Mouse (Mus musculus): ENCODE results near the gene Slc37a1. TPM values are rescaled to one million over a fixed set of nuclear protein-coding genes. Genes with fewer than 3 reads are reported as not detected.

The Slc37a1 gene
- polyA plus RNA-seq, 1 experiment from 2014 or later = 4.3 TPM

DNA sequence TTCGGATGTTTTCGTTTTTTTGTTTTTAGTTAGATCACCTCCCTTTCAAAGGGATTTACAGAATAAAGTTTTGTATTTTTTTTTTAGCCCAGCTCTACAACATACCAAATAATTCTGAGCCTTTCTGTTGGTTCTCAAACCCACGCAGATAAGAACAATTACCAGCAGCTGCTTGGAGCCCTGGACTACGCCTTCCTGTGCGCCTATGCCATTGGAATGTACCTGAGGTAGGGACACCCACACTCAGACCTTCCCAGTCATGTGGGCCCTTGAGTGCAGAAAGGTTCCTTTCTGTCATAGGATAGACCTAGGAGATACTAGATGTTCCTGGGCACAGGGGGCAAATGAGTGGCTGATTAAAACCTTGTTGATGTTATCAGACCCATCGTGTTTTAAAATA lies 29.4 kb downstream of the Slc37a1 start:
- Histone ChIP-seq H3K4me1 (ENCODE audit: insufficient read depth) (peaks cover 7% of the 10 kb centered on the region; the same call in 1 of the 2 replicates), H3K9ac (replicated peaks) (no peak overlapping the region), H3K9me3 (ENCODE audit: low read length) (no peaks in the 10 kb centered on the region), H3K27ac (ENCODE audit: low read depth) (no peak overlapping the region), H3K4me3 (ENCODE audit: low read depth, low read length) (no peak overlapping the region), H3K4me2 (ENCODE audit: low read depth, low read length) (no peak overlapping the region), H3K36me3 (replicated peaks; ENCODE audit: insufficient read depth, low read length) (peaks cover 15% of the 10 kb centered on the region; the same call in 1 of the 2 replicates), H3K27me3 (ENCODE audit: insufficient read depth, low read length) (no peaks in the 10 kb centered on the region)
- 72% methylated on average over 6 of the region's 6 CpGs for WGBS (ENCODE audit: insufficient replicate concordance)
- ATAC-seq (no peak), DNase-seq (no peak)
- no peak for TF ChIP-seq CTCF (IDR thresholded peaks at IDR 0.05; ENCODE audit: low read depth)

DNA sequence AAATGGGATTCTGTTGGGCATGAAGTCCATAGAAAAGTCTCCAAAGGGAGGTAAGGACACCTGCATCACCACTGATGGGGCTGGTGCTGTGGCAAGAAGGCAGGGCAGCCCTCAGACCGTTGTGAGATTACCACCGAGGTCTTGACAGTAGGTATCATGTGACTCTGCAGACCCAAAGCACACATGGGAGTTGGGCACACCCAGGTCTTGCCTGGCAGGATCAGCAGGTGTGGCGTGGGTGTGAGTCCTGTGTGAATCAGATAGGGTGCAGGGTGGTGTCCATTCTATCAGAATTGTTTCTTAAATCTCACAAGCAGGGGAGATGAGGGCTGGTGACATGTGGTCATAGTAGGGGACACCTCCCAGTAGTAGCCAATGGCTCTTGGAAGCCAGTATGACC lies 30.4 kb downstream of the Slc37a1 start:
- H3K36me3 ChIP-seq (replicated peaks; ENCODE audit: insufficient read depth, low read length) = peaks cover 16% of the 10 kb centered on the region; the same call in 1 of the 2 replicates
- no peaks in the 10 kb centered on the region for H3K27me3 ChIP-seq (ENCODE audit: insufficient read depth, low read length)
- H3K9ac ChIP-seq (replicated peaks) = no peak overlapping the region
- H3K27ac ChIP-seq (ENCODE audit: low read depth) = no peak overlapping the region
- no peak for TF ChIP-seq EP300 (IDR thresholded peaks at IDR 0.05; ENCODE audit: low read depth)
- no peak for TF ChIP-seq CTCF (IDR thresholded peaks at IDR 0.05; ENCODE audit: low read depth)
- WGBS (ENCODE audit: insufficient replicate concordance) = 67% methylated on average over 3 of the region's 3 CpGs
- no peaks in the 10 kb centered on the region for H3K9me3 ChIP-seq (ENCODE audit: low read length)
- no peak for DNase-seq
- H3K4me2 ChIP-seq (ENCODE audit: low read depth, low read length) = no peak overlapping the region
- no peak overlapping the region for H3K4me3 ChIP-seq (ENCODE audit: low read depth, low read length)
- ATAC-seq = no peak
- H3K4me1 ChIP-seq (ENCODE audit: insufficient read depth) = peaks cover 7% of the 10 kb centered on the region; the same call in 1 of the 2 replicates

DNA sequence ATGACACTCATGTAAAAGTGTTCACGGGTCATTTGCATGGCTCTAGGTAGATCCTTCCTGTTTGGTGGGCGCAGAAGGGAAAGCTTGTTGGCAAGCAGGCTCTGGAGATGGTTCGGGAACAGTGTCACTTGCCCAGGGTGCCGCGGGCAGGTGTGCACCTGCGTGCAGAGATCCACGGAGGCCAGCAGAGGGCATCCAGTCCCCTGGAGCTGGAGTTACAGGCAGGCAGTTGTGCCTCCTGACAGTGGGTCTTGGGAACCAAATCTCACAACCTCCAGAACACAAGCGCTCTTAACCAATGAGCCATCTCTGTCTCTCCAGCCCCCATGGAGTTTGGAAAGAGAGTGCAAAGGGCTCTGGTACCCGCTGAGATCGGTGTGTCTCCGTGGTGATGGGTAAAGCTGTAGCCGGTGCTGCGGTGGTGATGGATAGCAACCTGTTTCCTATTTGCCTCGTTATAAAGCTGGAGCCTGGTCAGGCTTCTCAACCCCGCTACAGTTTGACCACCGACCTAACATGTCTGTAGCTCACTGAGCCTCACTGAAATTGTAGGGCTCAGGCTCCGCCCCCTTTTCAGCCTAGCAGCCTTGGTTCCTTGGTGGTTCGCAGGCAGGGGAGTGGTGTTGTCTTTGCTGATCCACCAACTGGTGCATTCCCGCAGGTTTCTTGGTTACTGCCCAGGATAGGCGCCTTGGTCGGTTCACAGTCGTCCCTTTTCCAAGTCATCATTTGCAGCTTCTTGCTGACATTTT lies 31.1 kb downstream of the Slc37a1 start:
- H3K4me1 ChIP-seq (ENCODE audit: insufficient read depth) = peaks cover 7% of the 10 kb centered on the region; the same call in 1 of the 2 replicates
- H3K4me3 ChIP-seq (ENCODE audit: low read depth, low read length) = no peak overlapping the region
- H3K36me3 ChIP-seq (replicated peaks; ENCODE audit: insufficient read depth, low read length) = peaks cover 17% of the 10 kb centered on the region; the same call in 1 of the 2 replicates
- WGBS (ENCODE audit: insufficient replicate concordance) = 72% methylated on average over 22 of the region's 22 CpGs
- ATAC-seq (peak; percentile 37; the same call in 1 of the 2 replicates), DNase-seq (no peak)
- no peak overlapping the region for H3K4me2 ChIP-seq (ENCODE audit: low read depth, low read length)
- no peak overlapping the region for H3K9ac ChIP-seq (replicated peaks)
- H3K9me3 ChIP-seq (ENCODE audit: low read length) = no peaks in the 10 kb centered on the region
- TF ChIP-seq CTCF (IDR thresholded peaks at IDR 0.05; ENCODE audit: low read depth) = peak; percentile 60
- no peak for TF ChIP-seq EP300 (IDR thresholded peaks at IDR 0.05; ENCODE audit: low read depth)
- H3K27ac ChIP-seq (ENCODE audit: low read depth) = no peak overlapping the region
- H3K27me3 ChIP-seq (ENCODE audit: insufficient read depth, low read length) = no peaks in the 10 kb centered on the region

GRCm38 (mm10) chr17:31318906-31319767 lies 32.5 kb downstream of the Slc37a1 start:
- ATAC-seq (peak; percentile 40; the same call in 1 of the 2 replicates), DNase-seq (no peak)
- 0 out of 2 replicates have a peak overlapping the region, but pooled peaks have one; percentile 1 for H3K27ac ChIP-seq (ENCODE audit: low read depth)

GRCm38 (mm10) chr17:31321425-31321824 lies 34.8 kb downstream of the Slc37a1 start:
- Histone ChIP-seq H3K9ac (replicated peaks) (no peak overlapping the region), H3K4me1 (ENCODE audit: insufficient read depth) (peaks cover 26% of the 10 kb centered on the region), H3K4me3 (ENCODE audit: low read depth, low read length) (no peak overlapping the region), H3K27ac (ENCODE audit: low read depth) (no peak overlapping the region), H3K4me2 (ENCODE audit: low read depth, low read length) (no peak overlapping the region), H3K36me3 (replicated peaks; ENCODE audit: insufficient read depth, low read length) (peaks cover 16% of the 10 kb centered on the region; the same call in 1 of the 2 replicates), H3K27me3 (ENCODE audit: insufficient read depth, low read length) (no peaks in the 10 kb centered on the region), H3K9me3 (ENCODE audit: low read length) (no peaks in the 10 kb centered on the region)
- ATAC-seq (no peak), DNase-seq (no peak)
- WGBS (ENCODE audit: insufficient replicate concordance) = 81% methylated on average over 12 of the region's 12 CpGs
- TF ChIP-seq EP300 (IDR thresholded peaks at IDR 0.05; ENCODE audit: low read depth) (no peak), CTCF (IDR thresholded peaks at IDR 0.05; ENCODE audit: low read depth) (no peak)

More at GRCm38 (mm10) chr17:31318906-31319767, 32.5 kb downstream of the Slc37a1 start:
- H3K4me1 ChIP-seq (ENCODE audit: insufficient read depth) = peaks cover 16% of the 10 kb centered on the region
- WGBS (ENCODE audit: insufficient replicate concordance) = 79% methylated on average over 19 of the region's 19 CpGs
- peaks cover 17% of the 10 kb centered on the region; the same call in 1 of the 2 replicates for H3K36me3 ChIP-seq (replicated peaks; ENCODE audit: insufficient read depth, low read length)
- TF ChIP-seq EP300 (IDR thresholded peaks at IDR 0.05; ENCODE audit: low read depth) = no peak
- TF ChIP-seq CTCF (IDR thresholded peaks at IDR 0.05; ENCODE audit: low read depth) = no peak
- no peak overlapping the region for H3K9ac ChIP-seq (replicated peaks)
- no peaks in the 10 kb centered on the region for H3K27me3 ChIP-seq (ENCODE audit: insufficient read depth, low read length)
- H3K4me2 ChIP-seq (ENCODE audit: low read depth, low read length) = no peak overlapping the region
- no peaks in the 10 kb centered on the region for H3K9me3 ChIP-seq (ENCODE audit: low read length)
- H3K4me3 ChIP-seq (ENCODE audit: low read depth, low read length) = no peak overlapping the region

DNA sequence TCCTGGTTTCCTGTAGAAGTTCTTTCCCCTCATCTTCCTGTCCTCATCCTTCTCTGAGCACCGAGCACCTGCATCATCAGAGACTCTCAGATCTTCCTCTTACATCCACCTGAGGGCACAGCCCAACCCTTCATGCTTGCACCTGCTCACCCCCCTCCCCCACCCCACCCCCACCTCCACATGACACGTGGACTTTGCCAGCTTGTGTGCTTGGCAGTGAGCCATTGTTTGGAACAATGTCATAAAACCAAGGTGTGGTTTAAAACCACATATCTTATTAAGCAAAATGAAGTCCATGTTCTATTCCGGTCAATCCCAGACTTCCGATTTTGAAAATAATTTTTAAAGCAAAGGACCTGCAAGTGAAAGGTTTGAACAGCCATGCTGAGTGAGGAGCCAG lies 35.9 kb downstream of the Slc37a1 start:
- ATAC-seq = peak; percentile 15; the same call in 1 of the 2 replicates
- Histone ChIP-seq H3K4me3 (ENCODE audit: low read depth, low read length) (no peak overlapping the region), H3K4me1 (ENCODE audit: insufficient read depth) (peaks cover 26% of the 10 kb centered on the region), H3K4me2 (ENCODE audit: low read depth, low read length) (no peak overlapping the region), H3K9me3 (ENCODE audit: low read length) (no peaks in the 10 kb centered on the region), H3K9ac (replicated peaks) (no peak overlapping the region), H3K27me3 (ENCODE audit: insufficient read depth, low read length) (no peaks in the 10 kb centered on the region), H3K36me3 (replicated peaks; ENCODE audit: insufficient read depth, low read length) (peaks cover 10% of the 10 kb centered on the region; the same call in 1 of the 2 replicates), H3K27ac (ENCODE audit: low read depth) (peak overlapping the region; percentile 82; the same call in 1 of the 2 replicates)
- WGBS (ENCODE audit: insufficient replicate concordance) = 73% methylated on average over 4 of the region's 4 CpGs
- TF ChIP-seq CTCF (IDR thresholded peaks at IDR 0.05; ENCODE audit: low read depth) (no peak), EP300 (IDR thresholded peaks at IDR 0.05; ENCODE audit: low read depth) (no peak)
- peak; percentile 54 for DNase-seq

All from liver, postnatal 0 days (tissue).